Mouse (Mus musculus) stomach, embryonic 14.5 days (tissue): Measurements from ENCODE around the gene Cdh23. TPM values are rescaled to one million over a fixed set of nuclear protein-coding genes. Genes with fewer than 3 reads are reported as not detected.

Experiments used
- ATAC-seq: fragments of 200-750 bp; cut with Nextera tagmentation; 2 replicates; pipeline ENCODE4 v1.8.0; 2017; ENCODE audit warnings: low read depth, moderate TSS enrichment; ENCODE audit not compliant: insufficient number of reproducible peaks, insufficient read depth, low FRiP score
- H3K27ac ChIP-seq: fragments of 300-500 bp; sonication (generic); 2 replicates; pipeline ENCODE4 v1.5.1; 2014; ENCODE audit warnings: mild to moderate bottlenecking, low read length, moderate library complexity, mixed read lengths
- H3K27me3 ChIP-seq: fragments of 300-500 bp; sonication (generic); 2 replicates; pipeline ENCODE4 v1.6.1; 2014; ENCODE audit warnings: low read length, control low read depth, mixed read lengths; ENCODE audit not compliant: control insufficient read depth, insufficient read depth
- H3K36me3 ChIP-seq: fragments of 300-500 bp; sonication (generic); 2 replicates; pipeline ENCODE4 v1.6.1; 2014; ENCODE audit warnings: mild to moderate bottlenecking, control low read depth, low read length, moderate library complexity, mixed read lengths; ENCODE audit not compliant: control insufficient read depth, insufficient read depth
- H3K4me1 ChIP-seq: fragments of 300-500 bp; sonication (generic); 2 replicates; pipeline ENCODE4 v1.6.1; 2014; ENCODE audit warnings: low read length, control low read depth, mixed read lengths; ENCODE audit not compliant: control insufficient read depth, insufficient read depth
- H3K4me2 ChIP-seq: fragments of 300-500 bp; sonication (generic); replicated peaks from 2 replicates; pipeline ENCODE4 v1.6.1; 2014; ENCODE audit warnings: low read depth, low read length, control low read depth
- H3K4me3 ChIP-seq: fragments of 300-500 bp; sonication (generic); 2 replicates; pipeline ENCODE4 v1.5.1; 2014; ENCODE audit warnings: low read depth, low read length, control low read depth
- H3K9ac ChIP-seq: fragments of 300-500 bp; sonication (generic); replicated peaks from 2 replicates; pipeline ENCODE4 v1.6.1; 2014; ENCODE audit warnings: low read depth, mild to moderate bottlenecking, control low read depth, low read length, moderate library complexity, mixed read lengths
- H3K9me3 ChIP-seq: fragments of 300-500 bp; sonication (generic); 2 replicates; pipeline ENCODE4 v1.6.1; 2016; ENCODE audit warnings: low read depth, low read length, control low read depth; ENCODE audit not compliant: control insufficient read depth
- WGBS: fragments of 180-500 bp; shearing (Covaris S2); extraction: QIAGEN DNeasy Blood & Tissue Kit; methylation state at CpG from one replicate; pipeline ENCODE4 v1.1.7; 2014; 5-methylcytosine and 5-hydroxymethylcytosine counted together
- polyA plus RNA-seq: library from polyadenylated mRNA; unstranded; fragments of >200 nt; fragmentation: Nextera tagmentation; extraction: Ambion mirVana; gene quantifications from 2 replicates; pipeline ENCODE4 v1.2.1, GENCODE M21; 2014

Cdh23 gene
- polyA plus RNA-seq, 1 experiment from 2014 or later, result 0.71 TPM

GRCm38 (mm10) chr10:60279941-60280301 is 416.4 kb downstream of the Cdh23 start:
- no peaks in the 10 kb centered on the region for H3K36me3 ChIP-seq
- ATAC-seq, result no peak
- no peak overlapping the region for H3K9ac ChIP-seq
- H3K4me1 ChIP-seq, result peaks cover 42% of the 10 kb centered on the region
- 87% methylated on average over 9 of the region's 9 CpGs for WGBS
- H3K4me3 ChIP-seq, result no peak overlapping the region
- H3K27me3 ChIP-seq, result no peaks in the 10 kb centered on the region
- H3K27ac ChIP-seq, result no peak overlapping the region
- H3K4me2 ChIP-seq, result no peak overlapping the region
- H3K9me3 ChIP-seq, result no peaks in the 10 kb centered on the region

GRCm38 (mm10) chr10:60279290-60279940 is 416.9 kb downstream of the Cdh23 start:
- WGBS, result 66% methylated on average over 8 of the region's 8 CpGs
- H3K4me1 ChIP-seq, result peaks cover 37% of the 10 kb centered on the region
- no peak overlapping the region for H3K4me3 ChIP-seq
- no peaks in the 10 kb centered on the region for H3K36me3 ChIP-seq
- no peaks in the 10 kb centered on the region for H3K27me3 ChIP-seq
- H3K9ac ChIP-seq, result no peak overlapping the region
- H3K9me3 ChIP-seq, result no peaks in the 10 kb centered on the region
- H3K4me2 ChIP-seq, result peak overlapping the region; percentile 97; the same call in 1 of the 2 replicates
- peak overlapping the region; percentile 33; the same call in 1 of the 2 replicates for H3K27ac ChIP-seq
- ATAC-seq, result no peak

GRCm38 (mm10) chr10:60278786-60279185 is 417.5 kb downstream of the Cdh23 start:
- Histone ChIP-seq H3K27ac (peak overlapping the region; percentile 33; the same call in 1 of the 2 replicates), H3K4me1 (peaks cover 34% of the 10 kb centered on the region), H3K9ac (no peak overlapping the region)

GRCm38 (mm10) chr10:60278006-60278399 is 418.3 kb downstream of the Cdh23 start:
- H3K27ac ChIP-seq, result peak overlapping the region; percentile 78
- ATAC-seq, result no peak
- WGBS, result 8% methylated on average over 13 of the region's 13 CpGs
- H3K4me1 ChIP-seq, result peaks cover 34% of the 10 kb centered on the region
- peak overlapping the region; percentile 97 for H3K4me2 ChIP-seq
- H3K9ac ChIP-seq, result peak overlapping the region; percentile 64
- peak overlapping the region; percentile 59 for H3K4me3 ChIP-seq
- H3K9me3 ChIP-seq, result no peaks in the 10 kb centered on the region
- no peaks in the 10 kb centered on the region for H3K36me3 ChIP-seq
- H3K27me3 ChIP-seq, result no peaks in the 10 kb centered on the region

More at GRCm38 (mm10) chr10:60278786-60279185, 417.5 kb downstream of the Cdh23 start:
- Histone ChIP-seq H3K27me3 (no peaks in the 10 kb centered on the region), H3K9me3 (no peaks in the 10 kb centered on the region), H3K4me3 (no peak overlapping the region), H3K36me3 (no peaks in the 10 kb centered on the region), H3K4me2 (peak overlapping the region; percentile 97; the same call in 1 of the 2 replicates)
- no peak for ATAC-seq
- 83% methylated on average over 3 of the region's 3 CpGs for WGBS

- peak; percentile 92 for ATAC-seq
- Histone ChIP-seq H3K9me3 (no peaks in the 10 kb centered on the region), H3K4me3 (peak within 1 kb of the TSS; percentile 59), H3K9ac (peak within 1 kb of the TSS; percentile 64), H3K36me3 (no peaks in the 10 kb centered on the region), H3K27ac (peak within 1 kb of the TSS; percentile 78), H3K4me1 (peaks cover 32% of the 10 kb centered on the region), H3K27me3 (no peaks in the 10 kb centered on the region), H3K4me2 (peak within 1 kb of the TSS; percentile 97)
- 2% methylated on average over 54 of the region's 54 CpGs for WGBS
Measured at GRCm38 (mm10) chr10:60277207-60278005, 418.9 kb downstream of the Cdh23 start, which contains the start of gene Psap. Gene Psap, plus strand, starts transcription at chr10:60277627.

- no peaks in the 10 kb centered on the region for H3K36me3 ChIP-seq
- no peak overlapping the region for H3K4me3 ChIP-seq
- peaks cover 16% of the 10 kb centered on the region for H3K4me1 ChIP-seq
- 53% methylated on average over 6 of the region's 6 CpGs for WGBS
- H3K9me3 ChIP-seq, result no peaks in the 10 kb centered on the region
- no peak overlapping the region for H3K27ac ChIP-seq
- ATAC-seq, result no peak
- H3K27me3 ChIP-seq, result no peaks in the 10 kb centered on the region
- no peak overlapping the region for H3K4me2 ChIP-seq
- H3K9ac ChIP-seq, result no peak overlapping the region
Measured at GRCm38 (mm10) chr10:60273382-60273781, 422.9 kb downstream of the Cdh23 start.

- WGBS, result 35% methylated on average over 6 of the region's 6 CpGs
- no peak overlapping the region for H3K4me2 ChIP-seq
- no peak for ATAC-seq
Measured at GRCm38 (mm10) chr10:60272241-60272640, 424.0 kb downstream of the Cdh23 start.

GRCm38 (mm10) chr10:60271015-60271414 is 425.3 kb downstream of the Cdh23 start:
- 58% methylated on average over 6 of the region's 6 CpGs for WGBS
- H3K9ac ChIP-seq, result no peak overlapping the region

More at GRCm38 (mm10) chr10:60272241-60272640, 424.0 kb downstream of the Cdh23 start:
- H3K36me3 ChIP-seq, result no peaks in the 10 kb centered on the region
- no peak overlapping the region for H3K9ac ChIP-seq
- H3K27me3 ChIP-seq, result no peaks in the 10 kb centered on the region
- no peak overlapping the region for H3K27ac ChIP-seq
- no peaks in the 10 kb centered on the region for H3K9me3 ChIP-seq
- H3K4me1 ChIP-seq, result peaks cover 13% of the 10 kb centered on the region
- no peak overlapping the region for H3K4me3 ChIP-seq

More at GRCm38 (mm10) chr10:60271015-60271414, 425.3 kb downstream of the Cdh23 start:
- H3K4me2 ChIP-seq, result no peak overlapping the region
- ATAC-seq, result no peak
- H3K27ac ChIP-seq, result no peak overlapping the region
- no peak overlapping the region for H3K4me3 ChIP-seq
- no peaks in the 10 kb centered on the region for H3K36me3 ChIP-seq
- peaks cover 13% of the 10 kb centered on the region for H3K4me1 ChIP-seq
- no peaks in the 10 kb centered on the region for H3K27me3 ChIP-seq
- H3K9me3 ChIP-seq, result no peaks in the 10 kb centered on the region
